Mouse (Mus musculus) hindbrain, embryonic 15.5 days (tissue): ENCODE measurements around the gene Olig2. TPM values are rescaled to one million over a fixed set of nuclear protein-coding genes. Genes with fewer than 3 reads are reported as not detected.

ENCODE experiments used
- ATAC-seq: fragments of 200-750 bp; cut with Nextera tagmentation; 2 replicates; pipeline ENCODE4 v1.8.0; 2017; ENCODE audit warnings: low read depth, moderate number of reproducible peaks, moderate TSS enrichment; ENCODE audit not compliant: low FRiP score
- H3K27ac ChIP-seq: fragments of 300-500 bp; sonication (generic); replicated peaks from 2 replicates; pipeline ENCODE4 v1.5.1; 2015; ENCODE audit warnings: mild to moderate bottlenecking, inconsistent platforms
- H3K27me3 ChIP-seq: fragments of 300-500 bp; sonication (generic); 2 replicates; pipeline ENCODE4 v1.6.1; 2015; ENCODE audit warnings: control low read depth, inconsistent platforms
- H3K36me3 ChIP-seq: fragments of 300-500 bp; sonication (generic); 2 replicates; pipeline ENCODE4 v1.6.1; 2015; ENCODE audit warnings: control low read depth, inconsistent platforms
- H3K4me1 ChIP-seq: fragments of 300-500 bp; sonication (generic); replicated peaks from 2 replicates; pipeline ENCODE4 v1.6.1; 2015; ENCODE audit warnings: control low read depth, inconsistent platforms
- H3K4me2 ChIP-seq: fragments of 300-500 bp; sonication (generic); 2 replicates; pipeline ENCODE4 v1.6.1; 2015; ENCODE audit warnings: moderate library complexity, mild to moderate bottlenecking, inconsistent platforms
- H3K4me3 ChIP-seq: fragments of 300-500 bp; sonication (generic); 2 replicates; pipeline ENCODE4 v1.5.1; 2015; ENCODE audit warnings: mild to moderate bottlenecking, inconsistent platforms
- H3K9ac ChIP-seq: fragments of 300-500 bp; sonication (generic); 2 replicates; pipeline ENCODE4 v1.6.1; 2015; ENCODE audit warnings: inconsistent platforms
- H3K9me3 ChIP-seq: fragments of 300-500 bp; sonication (generic); 2 replicates; pipeline ENCODE4 v1.6.1; 2016; ENCODE audit warnings: control low read depth, inconsistent platforms
- WGBS: fragments of 180-500 bp; shearing (Covaris S2); methylation state at CpG from one replicate; pipeline ENCODE4 v1.1.7; 2015; 5-methylcytosine and 5-hydroxymethylcytosine counted together
- polyA plus RNA-seq: library from polyadenylated mRNA; unstranded; fragments of >200 nt; fragmentation: Nextera tagmentation; extraction: Ambion mirVana; gene quantifications from 2 replicates; pipeline ENCODE4 v1.2.1, GENCODE M21; 2015

Gene Olig2
- polyA plus RNA-seq, 1 experiment from 2014 or later, result 15.6 TPM

GRCm38 (mm10) chr16:91217948-91218347, 7.3 kb upstream of the Olig2 start:
- Histone ChIP-seq H3K4me3 (no peak overlapping the region), H3K27ac (no peak overlapping the region), H3K27me3 (peaks cover 98% of the 10 kb centered on the region), H3K4me2 (no peak overlapping the region), H3K9me3 (0 out of 2 replicates have a peak, but pooled peaks cover 10% of the 10 kb centered on the region), H3K9ac (no peak overlapping the region), H3K36me3 (no peaks in the 10 kb centered on the region), H3K4me1 (peaks cover 19% of the 10 kb centered on the region)
- ATAC-seq, result no peak
- WGBS, result 78% methylated on average over 6 of the region's 6 CpGs

GRCm38 (mm10) chr16:91219246-91219645, 6.0 kb upstream of the Olig2 start:
- no peak overlapping the region for H3K4me2 ChIP-seq
- whole genome bisulfite sequencing, result 12% methylated on average over 14 of the region's 14 CpGs

GRCm38 (mm10) chr16:91222171-91222642, 3.0 kb upstream of the Olig2 start:
- H3K4me3 ChIP-seq, result peak overlapping the region; percentile 22
- H3K9ac ChIP-seq, result no peak overlapping the region
- H3K27me3 ChIP-seq, result peaks cover 93% of the 10 kb centered on the region
- H3K27ac ChIP-seq, result peak overlapping the region; percentile 16
- no peaks in the 10 kb centered on the region for H3K36me3 ChIP-seq
- whole genome bisulfite sequencing, result 1% methylated on average over 25 of the region's 25 CpGs
- no peak for ATAC-seq
- H3K4me1 ChIP-seq, result peaks cover 40% of the 10 kb centered on the region
- H3K9me3 ChIP-seq, result 0 out of 2 replicates have a peak, but pooled peaks cover 3% of the 10 kb centered on the region
- H3K4me2 ChIP-seq, result peak overlapping the region; percentile 35

More at GRCm38 (mm10) chr16:91219246-91219645, 6.0 kb upstream of the Olig2 start:
- H3K4me3 ChIP-seq, result no peak overlapping the region
- no peak for ATAC-seq
- 0 out of 2 replicates have a peak, but pooled peaks cover 10% of the 10 kb centered on the region for H3K9me3 ChIP-seq
- no peaks in the 10 kb centered on the region for H3K36me3 ChIP-seq
- peaks cover 19% of the 10 kb centered on the region for H3K4me1 ChIP-seq
- no peak overlapping the region for H3K9ac ChIP-seq
- H3K27ac ChIP-seq, result no peak overlapping the region
- H3K27me3 ChIP-seq, result peaks cover 98% of the 10 kb centered on the region

- Histone ChIP-seq H3K27ac (peak overlapping the region; percentile 16), H3K4me2 (peak overlapping the region; percentile 35), H3K4me3 (peak overlapping the region; percentile 22), H3K36me3 (no peaks in the 10 kb centered on the region), H3K4me1 (peaks cover 41% of the 10 kb centered on the region), H3K9ac (no peak overlapping the region), H3K9me3 (0 out of 2 replicates have a peak, but pooled peaks cover 3% of the 10 kb centered on the region), H3K27me3 (peaks cover 93% of the 10 kb centered on the region)
- peak; percentile 17; the same call in 1 of the 2 replicates for ATAC-seq
- WGBS, result under 1% methylated on average over 27 of the region's 27 CpGs
Observed at GRCm38 (mm10) chr16:91222643-91223271, 2.5 kb upstream of the Olig2 start.

- H3K27ac ChIP-seq, result peak overlapping the region; percentile 16
- H3K9me3 ChIP-seq, result no peaks in the 10 kb centered on the region
- peaks cover 41% of the 10 kb centered on the region for H3K4me1 ChIP-seq
- peaks cover 92% of the 10 kb centered on the region for H3K27me3 ChIP-seq
- H3K4me2 ChIP-seq, result peak overlapping the region; percentile 35
- no peak for ATAC-seq
- no peaks in the 10 kb centered on the region for H3K36me3 ChIP-seq
- WGBS, result 2% methylated on average over 35 of the region's 35 CpGs
- peak overlapping the region; percentile 3 for H3K4me3 ChIP-seq
- H3K9ac ChIP-seq, result no peak overlapping the region
Observed at GRCm38 (mm10) chr16:91223327-91224067, 1.8 kb upstream of the Olig2 start.

- Histone ChIP-seq H3K4me2 (peak overlapping the region; percentile 35; the same call in 1 of the 2 replicates), H3K36me3 (no peaks in the 10 kb centered on the region), H3K4me3 (peak overlapping the region; percentile 3; the same call in 1 of the 2 replicates), H3K27ac (0 out of 2 replicates have a peak overlapping the region, but pooled peaks have one; percentile 16), H3K4me1 (peaks cover 41% of the 10 kb centered on the region), H3K9me3 (no peaks in the 10 kb centered on the region), H3K9ac (no peak overlapping the region), H3K27me3 (peaks cover 92% of the 10 kb centered on the region)
- ATAC-seq, result no peak
- WGBS, result 8% methylated on average over 10 of the region's 10 CpGs
Observed at GRCm38 (mm10) chr16:91224068-91224402, 1.2 kb upstream of the Olig2 start.

- Histone ChIP-seq H3K27me3 (peaks cover 92% of the 10 kb centered on the region), H3K9ac (no peak overlapping the region), H3K36me3 (no peaks in the 10 kb centered on the region), H3K27ac (no peak overlapping the region; the same call in 1 of the 2 replicates), H3K9me3 (no peaks in the 10 kb centered on the region), H3K4me3 (peak overlapping the region; percentile 33), H3K4me1 (peaks cover 41% of the 10 kb centered on the region), H3K4me2 (peak overlapping the region; percentile 45)
- no peak for ATAC-seq
- under 1% methylated on average over 26 of the region's 26 CpGs for WGBS
Observed at GRCm38 (mm10) chr16:91224481-91225232, 600 bp upstream of the Olig2 start.

- under 1% methylated on average over 60 of the region's 60 CpGs for WGBS
- Histone ChIP-seq H3K4me1 (peaks cover 32% of the 10 kb centered on the region), H3K36me3 (no peaks in the 10 kb centered on the region), H3K9ac (peak overlapping the region; percentile 32), H3K9me3 (no peaks in the 10 kb centered on the region), H3K4me2 (peak overlapping the region; percentile 45), H3K27me3 (peaks cover 91% of the 10 kb centered on the region), H3K4me3 (peak overlapping the region; percentile 33), H3K27ac (peak overlapping the region; percentile 23; the same call in 1 of the 2 replicates)
- ATAC-seq, result no peak
Observed at GRCm38 (mm10) chr16:91226038-91226882, 1.0 kb downstream of the Olig2 start.

- WGBS, result under 1% methylated on average over 70 of the region's 85 CpGs
Observed at GRCm38 (mm10) chr16:91226883-91227759, 1.9 kb downstream of the Olig2 start.

GRCm38 (mm10) chr16:91227760-91228043, 2.4 kb downstream of the Olig2 start:
- no peak for ATAC-seq
- peaks cover 32% of the 10 kb centered on the region for H3K4me1 ChIP-seq
- no peak overlapping the region for H3K4me2 ChIP-seq
- H3K9ac ChIP-seq, result no peak overlapping the region
- H3K9me3 ChIP-seq, result no peaks in the 10 kb centered on the region
- no peak overlapping the region for H3K27ac ChIP-seq
- H3K27me3 ChIP-seq, result peaks cover 89% of the 10 kb centered on the region
- no peaks in the 10 kb centered on the region for H3K36me3 ChIP-seq
- peak overlapping the region; percentile 33 for H3K4me3 ChIP-seq
- 3% methylated on average over 6 of the region's 6 CpGs for WGBS

More at GRCm38 (mm10) chr16:91226883-91227759, 1.9 kb downstream of the Olig2 start:
- H3K4me1 ChIP-seq, result peaks cover 32% of the 10 kb centered on the region
- peak overlapping the region; percentile 23; the same call in 1 of the 2 replicates for H3K27ac ChIP-seq
- no peaks in the 10 kb centered on the region for H3K9me3 ChIP-seq
- peaks cover 91% of the 10 kb centered on the region for H3K27me3 ChIP-seq
- no peaks in the 10 kb centered on the region for H3K36me3 ChIP-seq
- H3K4me2 ChIP-seq, result peak overlapping the region; percentile 40
- no peak for ATAC-seq
- H3K4me3 ChIP-seq, result peak overlapping the region; percentile 33
- peak overlapping the region; percentile 32; the same call in 1 of the 2 replicates for H3K9ac ChIP-seq
